Mouse (Mus musculus) liver, embryonic 16.5 days (tissue): ENCODE measurements around the gene Kirrel2. TPM values are rescaled to one million over a fixed set of nuclear protein-coding genes. Genes with fewer than 3 reads are reported as not detected.
A peak's percentile ranks its signal among the peaks of the same experiment; 100 is the strongest.
"Not testable (repeated sequence)": the region's sequence is repeated elsewhere in the genome, so short reads cannot be mapped to it uniquely, and the experiment has no call there.

Experiments used
- ATAC-seq: fragments of 200-750 bp; cut with Nextera tagmentation; 2 replicates; pipeline ENCODE4 v1.8.0; 2017; ENCODE audit warnings: low read depth, mild to moderate bottlenecking, moderate number of reproducible peaks, moderate library complexity
- H3K27ac ChIP-seq: fragments of 300-500 bp; sonication (generic); 2 replicates; pipeline ENCODE4 v1.5.1; 2014; ENCODE audit warnings: mild to moderate bottlenecking, low read length
- H3K27me3 ChIP-seq: fragments of 300-500 bp; sonication (generic); 2 replicates; pipeline ENCODE4 v1.6.1; 2014; ENCODE audit warnings: low read depth, low read length, mixed read lengths; ENCODE audit not compliant: control insufficient read depth, insufficient read depth
- H3K36me3 ChIP-seq: fragments of 300-500 bp; sonication (generic); 2 replicates; pipeline ENCODE4 v1.6.1; 2014; ENCODE audit warnings: mild to moderate bottlenecking; ENCODE audit not compliant: control insufficient read depth, insufficient read depth
- H3K4me1 ChIP-seq: fragments of 300-500 bp; sonication (generic); 2 replicates; pipeline ENCODE4 v1.6.1; 2014; ENCODE audit warnings: low read depth, low read length, mixed read lengths; ENCODE audit not compliant: control insufficient read depth
- H3K4me2 ChIP-seq: fragments of 300-500 bp; sonication (generic); 2 replicates; pipeline ENCODE4 v1.6.1; 2014; ENCODE audit warnings: low read depth, low read length, mixed read lengths
- H3K4me3 ChIP-seq: fragments of 300-500 bp; sonication (generic); 2 replicates; pipeline ENCODE4 v1.5.1; 2014; ENCODE audit warnings: low read depth, mild to moderate bottlenecking, low read length
- H3K9ac ChIP-seq: fragments of 300-500 bp; sonication (generic); 2 replicates; pipeline ENCODE4 v1.6.1; 2014; ENCODE audit warnings: low read depth, low read length
- H3K9me3 ChIP-seq: fragments of 300-500 bp; sonication (generic); replicated peaks from 2 replicates; pipeline ENCODE4 v1.6.1; 2016; ENCODE audit warnings: low read length; ENCODE audit not compliant: control insufficient read depth
- WGBS: fragments of 180-500 bp; shearing (Covaris S2); extraction: QIAGEN DNeasy Blood & Tissue Kit; methylation state at CpG from one replicate; pipeline ENCODE4 v1.1.7; 2014; ENCODE audit not compliant: insufficient replicate concordance; 5-methylcytosine and 5-hydroxymethylcytosine counted together
- polyA plus RNA-seq: library from polyadenylated mRNA; unstranded; fragments of >200 nt; fragmentation: Nextera tagmentation; extraction: Ambion mirVana; gene quantifications from 2 replicates; pipeline ENCODE4 v1.2.1, GENCODE M21; 2015

Gene Kirrel2
- 0.12 and 0.23 TPM in 2 replicates for polyA plus RNA-seq

DNA sequence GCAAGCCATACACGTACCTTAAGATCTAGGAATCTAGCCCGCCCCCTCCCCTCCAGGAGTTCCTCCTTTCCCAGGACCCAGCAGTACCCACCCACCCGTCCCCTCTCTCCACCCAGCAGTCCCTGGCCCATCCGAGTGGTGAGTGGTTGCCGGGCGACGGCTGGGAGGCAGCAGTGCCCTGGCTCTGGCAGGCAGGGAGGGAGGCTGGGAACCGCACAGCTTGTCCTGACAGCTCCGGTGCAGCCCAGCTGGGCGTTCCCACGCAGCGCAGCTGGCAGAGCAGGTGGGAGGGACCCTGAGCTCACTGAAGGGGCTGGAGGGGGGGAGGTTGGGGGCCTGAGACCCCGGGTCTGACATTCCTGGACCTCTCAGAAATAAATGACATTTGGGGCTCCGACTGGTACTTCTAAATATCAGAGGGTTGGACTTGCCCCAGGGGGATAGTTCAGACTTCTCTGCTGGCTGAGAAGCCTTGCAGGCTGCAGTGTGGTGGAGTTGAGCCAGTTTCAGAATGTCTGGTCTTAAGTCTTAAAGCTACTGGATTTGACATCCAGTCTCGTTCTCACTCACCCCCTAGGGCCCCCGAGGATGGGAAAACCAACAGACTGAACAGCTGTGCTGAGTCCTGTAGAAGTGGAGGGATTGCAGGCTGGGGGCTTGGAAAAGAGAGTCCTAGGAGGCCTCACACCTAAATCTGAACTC is at the start of gene Kirrel2, which contains the start of gene Nphs1:
Gene Kirrel2 (minus strand): TSS at position 62 of the 702 bp plus-strand sequence.
Gene Nphs1 (plus strand): TSS at position 687 of the 702 bp plus-strand sequence.
- no peak for ATAC-seq
- H3K4me3 ChIP-seq, result no peak within 1 kb of the TSS
- H3K36me3 ChIP-seq, result no peaks in the 10 kb centered on the region
- H3K9me3 ChIP-seq, result no peaks in the 10 kb centered on the region
- H3K27ac ChIP-seq, result no peak within 1 kb of the TSS
- H3K9ac ChIP-seq, result no peak within 1 kb of the TSS
- no peak within 1 kb of the TSS for H3K4me2 ChIP-seq
- WGBS, result 4% methylated on average over 16 of the region's 16 CpGs
- peaks cover 69% of the 10 kb centered on the region for H3K27me3 ChIP-seq
- H3K4me1 ChIP-seq, result peaks cover 7% of the 10 kb centered on the region

DNA sequence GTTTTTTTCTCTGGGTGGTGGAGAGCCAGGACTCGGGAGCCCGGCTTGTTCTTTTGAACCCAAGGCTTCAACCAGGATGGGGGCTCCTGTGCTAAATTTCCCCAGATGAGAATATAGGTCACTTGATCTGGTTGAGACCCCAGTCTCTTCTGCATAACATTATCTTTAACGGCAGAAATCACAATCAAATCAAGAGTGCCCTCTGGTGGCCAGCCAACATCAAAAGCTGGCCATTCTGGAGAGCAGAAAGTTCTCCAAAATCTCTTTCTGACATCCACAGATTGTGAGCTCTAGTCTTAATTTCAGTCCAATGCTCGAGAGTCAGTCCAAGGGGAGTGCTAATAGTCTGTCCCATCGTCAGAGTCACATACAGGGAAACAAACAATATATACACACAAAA is 43.7 kb upstream of the Kirrel2 start:
- not testable (repeated sequence) for ATAC-seq

DNA sequence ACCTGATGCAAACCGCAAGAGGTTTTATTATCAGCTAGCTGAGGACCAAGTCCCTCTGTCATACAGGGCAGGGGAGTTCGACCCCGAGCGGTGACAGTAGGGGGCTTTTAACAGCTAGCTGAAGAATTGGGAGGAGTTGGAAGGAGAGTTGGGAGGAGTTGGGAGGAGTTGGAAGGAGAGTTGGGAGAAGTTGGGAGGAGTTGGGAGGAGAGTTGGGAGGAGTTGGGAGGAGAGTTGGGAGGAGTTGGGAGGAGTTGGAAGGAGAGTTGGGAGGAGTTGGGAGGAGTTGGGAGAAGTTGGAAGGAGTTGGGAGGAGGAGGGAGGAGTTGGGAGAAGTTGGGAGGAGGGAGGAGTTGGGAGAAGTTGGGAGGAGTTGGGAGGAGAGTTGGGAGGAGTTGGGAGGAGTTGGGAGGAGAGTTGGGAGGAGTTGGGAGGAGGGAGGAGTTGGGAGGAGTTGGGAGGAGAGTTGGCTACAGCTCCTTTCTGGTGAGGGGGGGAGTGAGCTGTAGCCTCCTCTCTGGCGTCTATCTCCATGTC is 38.1 kb upstream of the Kirrel2 start:
- not testable (repeated sequence) for H3K4me1 ChIP-seq, ATAC-seq, H3K9ac ChIP-seq, H3K27me3 ChIP-seq, H3K36me3 ChIP-seq, H3K9me3 ChIP-seq, H3K27ac ChIP-seq
- WGBS, result 53% methylated on average over 5 of the region's 5 CpGs
- Histone ChIP-seq H3K4me3 (peak overlapping the region; percentile 55; the same call in 1 of the 2 replicates), H3K4me2 (peak overlapping the region; percentile 37; the same call in 1 of the 2 replicates)

More for the DNA sequence above, 43.7 kb upstream of the Kirrel2 start:
- not testable (repeated sequence) for H3K9ac ChIP-seq, H3K4me3 ChIP-seq, H3K4me1 ChIP-seq, H3K36me3 ChIP-seq, H3K27ac ChIP-seq, H3K4me2 ChIP-seq, H3K9me3 ChIP-seq, H3K27me3 ChIP-seq
- WGBS, result 48% methylated on average over 5 of the region's 5 CpGs

DNA sequence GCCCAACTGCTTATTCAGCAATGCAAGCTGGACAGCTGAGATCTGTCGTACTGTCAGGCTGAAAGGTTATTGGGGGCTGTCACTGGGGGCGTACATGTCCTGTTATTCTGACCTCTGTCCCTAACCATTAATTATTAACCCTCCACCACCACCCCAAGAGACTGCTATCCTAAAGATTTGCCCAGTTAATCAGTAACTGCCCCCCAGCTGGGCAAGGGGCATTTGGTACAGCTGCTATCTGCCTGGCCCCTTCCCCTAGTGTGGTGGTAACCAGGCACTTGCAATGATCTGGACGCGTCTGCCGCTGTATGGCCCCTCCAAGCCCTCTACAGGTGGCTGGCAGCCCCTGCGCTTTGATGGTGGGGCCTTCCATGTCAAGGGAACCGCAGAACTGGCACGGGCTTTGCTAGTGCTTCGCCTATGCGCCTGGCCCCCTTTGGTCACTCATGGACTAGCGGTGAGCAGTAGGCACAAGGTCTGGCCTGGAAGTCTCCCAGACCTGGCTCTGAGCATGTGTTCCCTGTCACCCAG is 36.0 kb upstream of the Kirrel2 start, which contains the start of gene Prodh2:
Gene Prodh2 (plus strand): TSS at position 222 of the 531 bp plus-strand sequence.
- H3K27ac ChIP-seq, result peak within 1 kb of the TSS; percentile 74
- no peak within 1 kb of the TSS; the same call in none of the 2 replicates for H3K4me2 ChIP-seq
- H3K9ac ChIP-seq, result peak within 1 kb of the TSS; percentile 51; the same call in 1 of the 2 replicates
- peak within 1 kb of the TSS; percentile 55 for H3K4me3 ChIP-seq
- no peaks in the 10 kb centered on the region for H3K27me3 ChIP-seq
- no peaks in the 10 kb centered on the region for H3K4me1 ChIP-seq
- peak; percentile 85 for ATAC-seq
- 49% methylated on average over 11 of the region's 11 CpGs for WGBS
- H3K9me3 ChIP-seq, result no peaks in the 10 kb centered on the region
- no peaks in the 10 kb centered on the region for H3K36me3 ChIP-seq

DNA sequence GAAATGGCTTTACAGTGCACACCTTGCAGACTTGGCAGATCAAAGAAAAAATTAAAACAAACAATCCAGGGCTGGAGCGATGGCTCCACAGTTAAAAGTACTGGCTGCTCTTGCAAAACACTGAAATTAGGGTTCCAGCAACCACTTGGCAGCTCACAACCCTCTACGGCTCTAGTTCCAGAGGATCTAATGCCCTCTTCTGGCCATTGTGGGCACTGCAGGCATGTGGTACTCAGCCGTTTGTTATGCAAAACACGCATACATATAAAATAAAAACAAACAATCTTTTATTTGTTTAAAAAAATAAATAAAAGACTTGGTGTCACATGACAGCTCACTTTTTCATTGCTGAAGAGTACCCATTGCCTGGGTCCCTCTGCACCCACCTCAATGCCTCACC is 35.3 kb upstream of the Kirrel2 start:
- H3K27me3 ChIP-seq, result no peaks in the 10 kb centered on the region
- ATAC-seq, result peak; percentile 23; the same call in 1 of the 2 replicates
- H3K36me3 ChIP-seq, result no peaks in the 10 kb centered on the region
- no peak overlapping the region for H3K9ac ChIP-seq
- H3K4me2 ChIP-seq, result no peak overlapping the region
- peak overlapping the region; percentile 54; the same call in 1 of the 2 replicates for H3K27ac ChIP-seq
- H3K9me3 ChIP-seq, result no peaks in the 10 kb centered on the region
- WGBS, result 17% methylated on average over 4 of the region's 4 CpGs
- no peak overlapping the region for H3K4me3 ChIP-seq
- H3K4me1 ChIP-seq, result no peaks in the 10 kb centered on the region

DNA sequence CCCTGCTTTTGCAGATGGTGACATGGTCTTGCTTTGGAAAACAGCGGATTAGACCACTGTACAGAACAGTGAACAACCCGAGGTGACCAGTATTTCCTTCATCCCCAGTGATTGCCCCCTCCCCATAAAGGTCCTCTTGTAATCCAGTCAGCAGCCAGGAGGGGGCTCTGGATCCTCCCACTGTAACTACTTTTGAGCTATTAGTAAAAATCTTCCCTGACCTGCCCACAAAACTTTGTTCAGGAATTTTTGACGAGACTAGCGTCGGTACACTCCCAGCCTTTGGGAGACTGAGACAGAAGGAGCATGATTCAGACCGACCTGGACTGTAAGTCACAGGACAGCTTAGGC is 33.4 kb upstream of the Kirrel2 start:
- 20% methylated on average over 6 of the region's 6 CpGs for WGBS
- Histone ChIP-seq H3K9ac (no peak overlapping the region), H3K9me3 (no peaks in the 10 kb centered on the region), H3K27me3 (no peaks in the 10 kb centered on the region), H3K36me3 (no peaks in the 10 kb centered on the region), H3K27ac (no peak overlapping the region), H3K4me3 (no peak overlapping the region), H3K4me1 (no peaks in the 10 kb centered on the region), H3K4me2 (no peak overlapping the region)
- no peak for ATAC-seq

DNA sequence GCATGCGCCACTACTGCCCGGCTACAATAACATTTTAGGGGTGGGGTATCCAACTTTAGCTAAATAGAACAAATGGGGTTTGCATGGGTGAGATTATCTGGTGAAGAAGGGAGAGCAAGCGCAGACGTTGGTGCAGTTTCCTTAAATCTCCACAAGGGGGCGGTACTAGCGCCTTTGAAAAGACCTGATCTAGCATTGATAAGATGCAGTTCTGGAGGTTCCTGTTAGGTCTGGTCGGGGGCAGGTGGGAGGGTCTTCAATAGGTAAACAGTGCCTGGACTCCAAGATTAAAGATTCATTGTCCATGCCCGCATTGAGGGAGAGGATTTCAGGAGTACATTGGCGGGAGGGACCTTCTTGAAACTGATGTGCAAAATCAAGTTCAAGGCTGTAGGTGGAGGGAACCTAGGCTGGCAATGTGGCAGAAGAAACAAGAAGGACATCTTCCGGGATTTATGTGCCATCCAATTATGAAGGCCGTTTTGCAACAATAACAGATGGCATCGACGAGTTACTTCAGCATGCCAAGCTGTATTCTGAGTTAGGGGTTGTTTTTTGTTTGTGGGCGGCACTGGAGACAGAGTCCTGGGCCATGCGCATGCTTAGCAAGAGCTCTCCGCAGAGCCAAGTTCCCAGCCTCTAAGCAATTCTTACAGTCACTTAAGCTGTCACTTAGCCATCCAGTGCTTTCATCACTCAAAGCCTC is 32.9 kb upstream of the Kirrel2 start:
- 25% methylated on average over 16 of the region's 16 CpGs for WGBS
- Histone ChIP-seq H3K36me3 (no peaks in the 10 kb centered on the region), H3K9ac (no peak overlapping the region), H3K27me3 (no peaks in the 10 kb centered on the region), H3K9me3 (no peaks in the 10 kb centered on the region), H3K4me1 (no peaks in the 10 kb centered on the region), H3K27ac (no peak overlapping the region), H3K4me2 (no peak overlapping the region), H3K4me3 (no peak overlapping the region)
- no peak for ATAC-seq

DNA sequence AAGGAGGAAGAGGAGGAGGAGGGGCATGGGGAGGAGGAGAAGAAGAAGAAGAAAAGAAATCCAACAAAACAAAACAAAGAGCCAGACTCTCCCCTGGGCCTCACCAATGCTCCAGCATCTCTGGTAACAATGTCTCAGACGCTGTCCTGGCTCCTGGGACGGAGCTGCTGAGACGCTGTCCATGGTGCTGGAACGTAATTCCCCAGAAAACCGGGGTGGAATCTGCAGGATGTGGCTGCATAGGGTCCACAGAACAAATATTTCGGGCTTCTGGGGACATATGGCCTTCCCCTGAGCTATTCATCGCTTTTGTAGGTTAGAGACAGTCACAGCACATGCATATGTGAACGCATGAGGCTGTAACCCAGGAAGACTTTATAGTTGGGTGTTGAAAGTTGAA is 26.8 kb upstream of the Kirrel2 start:
- WGBS, result 12% methylated on average over 8 of the region's 8 CpGs
- Histone ChIP-seq H3K27ac (no peak overlapping the region), H3K9ac (no peak overlapping the region), H3K4me1 (no peaks in the 10 kb centered on the region), H3K4me3 (no peak overlapping the region), H3K27me3 (no peaks in the 10 kb centered on the region), H3K9me3 (no peaks in the 10 kb centered on the region), H3K36me3 (no peaks in the 10 kb centered on the region), H3K4me2 (no peak overlapping the region)
- no peak for ATAC-seq
